Mouse (Mus musculus): ENCODE results near the gene 1700008O03Rik.

Gene 1700008O03Rik

GRCm38 (mm10) chr7:44375207-44375606 is 10.4 kb downstream of the 1700008O03Rik start:
- DNase-seq: no peak

- DNase-seq: no peak
Measured at GRCm38 (mm10) chr7:44374756-44375155, 10.9 kb downstream of the 1700008O03Rik start.

GRCm38 (mm10) chr7:44373889-44374652 is 11.5 kb downstream of the 1700008O03Rik start:
- peak; percentile 87 for DNase-seq

- DNase-seq: no peak
Measured at GRCm38 (mm10) chr7:44373460-44373859, 12.2 kb downstream of the 1700008O03Rik start.

GRCm38 (mm10) chr7:44372678-44373077 is 12.9 kb downstream of the 1700008O03Rik start:
- no peak for DNase-seq

- no peak for DNase-seq
Measured at GRCm38 (mm10) chr7:44360792-44361301, 24.8 kb downstream of the 1700008O03Rik start.

- DNase-seq: peak; percentile 97
Measured at GRCm38 (mm10) chr7:44359908-44360672, 25.5 kb downstream of the 1700008O03Rik start.

- no peak for DNase-seq
Measured at GRCm38 (mm10) chr7:44358886-44359654, 26.6 kb downstream of the 1700008O03Rik start.

- DNase-seq: no peak
Measured at GRCm38 (mm10) chr7:44358012-44358411, 27.6 kb downstream of the 1700008O03Rik start.

GRCm38 (mm10) chr7:44357531-44357930 is 28.1 kb downstream of the 1700008O03Rik start:
- DNase-seq: no peak

GRCm38 (mm10) chr7:44356590-44357481 is 28.8 kb downstream of the 1700008O03Rik start:
- DNase-seq: no peak

- no peak for DNase-seq
Measured at GRCm38 (mm10) chr7:44355411-44355810, 30.2 kb downstream of the 1700008O03Rik start.

GRCm38 (mm10) chr7:44353601-44354340 is 31.8 kb downstream of the 1700008O03Rik start:
- no peak for DNase-seq

GRCm38 (mm10) chr7:44352750-44353600 is 32.6 kb downstream of the 1700008O03Rik start:
- peak; percentile 67 for DNase-seq

GRCm38 (mm10) chr7:44351881-44352749 is 33.5 kb downstream of the 1700008O03Rik start:
- peak; percentile 39 for DNase-seq

GRCm38 (mm10) chr7:44350957-44351711 is 34.5 kb downstream of the 1700008O03Rik start:
- peak; percentile 74 for DNase-seq

GRCm38 (mm10) chr7:44349043-44349442 is 36.6 kb downstream of the 1700008O03Rik start:
- no peak for DNase-seq

- DNase-seq: no peak
Measured at GRCm38 (mm10) chr7:44344622-44345021, 41.0 kb downstream of the 1700008O03Rik start.
